Mouse (Mus musculus): Measurements from ENCODE around the gene Sp4. TPM values are rescaled to one million over a fixed set of nuclear protein-coding genes. Genes with fewer than 3 reads are reported as not detected.

Gene Sp4
- 9.8 and 10.5 TPM in 2 replicates for polyA plus RNA-seq (2014; fragmentation: Nextera tagmentation; extraction: Ambion mirVana)

GRCm38 (mm10) chr12:118301072-118301865 is at the start of gene Sp4:
Sp4 (minus strand) TSS chr12:118301440.
- Histone ChIP-seq H3K9me3 (ENCODE audit: control insufficient read depth, low read length) (no peaks in the 10 kb centered on the region), H3K27me3 (replicated peaks; ENCODE audit: control insufficient read depth, insufficient read depth, low read length) (no peaks in the 10 kb centered on the region), H3K27ac (ENCODE audit: low read depth, low read length) (peak within 1 kb of the TSS; percentile 97), H3K4me2 (peak within 1 kb of the TSS; percentile 89), H3K4me3 (ENCODE audit: low read depth, low read length) (peak within 1 kb of the TSS; percentile 82), H3K4me1 (replicated peaks; ENCODE audit: control insufficient read depth, insufficient read depth, low read length) (peaks cover 42% of the 10 kb centered on the region), H3K9ac (ENCODE audit: low read depth, low read length) (peak within 1 kb of the TSS; percentile 98), H3K36me3 (ENCODE audit: control insufficient read depth, insufficient read depth, low read length) (no peaks in the 10 kb centered on the region)
- ATAC-seq (replicated peaks; ENCODE audit: low FRiP score) (peak; percentile 81), DNase-seq (ENCODE audit: low spot score) (peak; percentile 93)
- WGBS = under 1% methylated on average over 61 of the region's 78 CpGs

GRCm38 (mm10) chr12:118339107-118339506 is 37.9 kb upstream of the Sp4 start:
- H3K4me3 ChIP-seq (ENCODE audit: low read depth, low read length) = no peak overlapping the region
- WGBS = 58% methylated on average over 2 of the region's 2 CpGs
- peaks cover 5% of the 10 kb centered on the region for H3K4me1 ChIP-seq (replicated peaks; ENCODE audit: control insufficient read depth, insufficient read depth, low read length)
- no peaks in the 10 kb centered on the region for H3K27me3 ChIP-seq (replicated peaks; ENCODE audit: control insufficient read depth, insufficient read depth, low read length)
- no peaks in the 10 kb centered on the region for H3K9me3 ChIP-seq (ENCODE audit: control insufficient read depth, low read length)
- no peak overlapping the region for H3K4me2 ChIP-seq
- no peak overlapping the region for H3K9ac ChIP-seq (ENCODE audit: low read depth, low read length)
- H3K27ac ChIP-seq (ENCODE audit: low read depth, low read length) = no peak overlapping the region
- no peaks in the 10 kb centered on the region for H3K36me3 ChIP-seq (ENCODE audit: control insufficient read depth, insufficient read depth, low read length)
- no peak for DNase-seq (ENCODE audit: low spot score)
- no peak for ATAC-seq (replicated peaks; ENCODE audit: low FRiP score)

DNA sequence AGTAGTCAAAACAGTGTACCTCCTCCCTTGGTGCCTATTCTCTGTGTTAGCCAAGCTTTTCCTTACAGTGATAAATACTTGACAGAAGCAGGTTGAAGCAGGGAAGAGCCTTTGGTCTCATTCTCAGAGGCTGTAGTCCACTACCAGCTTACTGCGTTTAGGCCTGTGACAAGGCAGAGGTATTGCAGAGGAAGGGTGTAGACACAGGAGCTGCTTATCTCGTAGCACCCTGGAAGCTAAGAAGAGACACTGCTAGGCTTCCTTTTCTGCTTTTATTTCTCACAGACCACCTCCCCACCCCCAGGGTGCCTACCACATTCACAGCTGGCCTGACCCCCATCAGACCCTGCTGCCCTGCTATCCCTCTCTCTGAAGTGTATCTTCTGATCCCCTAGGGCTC is 37.0 kb upstream of the Sp4 start:
- ATAC-seq (replicated peaks; ENCODE audit: low FRiP score) (peak; percentile 89), DNase-seq (ENCODE audit: low spot score) (no peak)
- WGBS = 45% methylated on average over 2 of the region's 2 CpGs
- Histone ChIP-seq H3K9ac (ENCODE audit: low read depth, low read length) (no peak overlapping the region), H3K4me2 (no peak overlapping the region), H3K9me3 (ENCODE audit: control insufficient read depth, low read length) (no peaks in the 10 kb centered on the region), H3K27me3 (replicated peaks; ENCODE audit: control insufficient read depth, insufficient read depth, low read length) (no peaks in the 10 kb centered on the region), H3K36me3 (ENCODE audit: control insufficient read depth, insufficient read depth, low read length) (no peaks in the 10 kb centered on the region), H3K4me1 (replicated peaks; ENCODE audit: control insufficient read depth, insufficient read depth, low read length) (peaks cover 5% of the 10 kb centered on the region), H3K27ac (ENCODE audit: low read depth, low read length) (no peak overlapping the region), H3K4me3 (ENCODE audit: low read depth, low read length) (no peak overlapping the region)

DNA sequence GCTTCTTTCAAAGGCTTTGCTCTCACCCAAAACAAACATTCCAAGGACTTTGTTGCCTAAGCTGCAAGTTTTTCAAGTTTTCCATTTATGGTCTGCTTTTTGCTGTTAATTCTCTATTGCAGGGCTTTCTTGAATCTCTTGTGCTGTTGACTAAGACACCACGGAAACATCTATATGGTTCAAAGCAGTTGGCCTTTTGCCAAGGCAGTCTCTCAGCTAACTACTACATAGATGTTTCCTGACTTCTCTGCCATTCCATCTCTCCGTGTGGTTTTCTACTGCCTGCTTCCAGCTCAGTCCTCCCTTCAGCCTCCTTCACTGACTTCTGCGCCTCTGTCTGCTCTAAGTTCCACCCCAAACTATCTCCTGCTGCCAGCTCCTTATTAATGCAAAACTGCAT is 36.1 kb upstream of the Sp4 start:
- Histone ChIP-seq H3K36me3 (ENCODE audit: control insufficient read depth, insufficient read depth, low read length) (no peaks in the 10 kb centered on the region), H3K9ac (ENCODE audit: low read depth, low read length) (no peak overlapping the region), H3K9me3 (ENCODE audit: control insufficient read depth, low read length) (no peaks in the 10 kb centered on the region), H3K27me3 (replicated peaks; ENCODE audit: control insufficient read depth, insufficient read depth, low read length) (no peaks in the 10 kb centered on the region), H3K4me1 (replicated peaks; ENCODE audit: control insufficient read depth, insufficient read depth, low read length) (peaks cover 5% of the 10 kb centered on the region), H3K4me2 (no peak overlapping the region), H3K4me3 (ENCODE audit: low read depth, low read length) (no peak overlapping the region), H3K27ac (ENCODE audit: low read depth, low read length) (no peak overlapping the region)
- ATAC-seq (replicated peaks; ENCODE audit: low FRiP score) (no peak), DNase-seq (ENCODE audit: low spot score) (no peak)
- 90% methylated on average over 3 of the region's 3 CpGs for WGBS

DNA sequence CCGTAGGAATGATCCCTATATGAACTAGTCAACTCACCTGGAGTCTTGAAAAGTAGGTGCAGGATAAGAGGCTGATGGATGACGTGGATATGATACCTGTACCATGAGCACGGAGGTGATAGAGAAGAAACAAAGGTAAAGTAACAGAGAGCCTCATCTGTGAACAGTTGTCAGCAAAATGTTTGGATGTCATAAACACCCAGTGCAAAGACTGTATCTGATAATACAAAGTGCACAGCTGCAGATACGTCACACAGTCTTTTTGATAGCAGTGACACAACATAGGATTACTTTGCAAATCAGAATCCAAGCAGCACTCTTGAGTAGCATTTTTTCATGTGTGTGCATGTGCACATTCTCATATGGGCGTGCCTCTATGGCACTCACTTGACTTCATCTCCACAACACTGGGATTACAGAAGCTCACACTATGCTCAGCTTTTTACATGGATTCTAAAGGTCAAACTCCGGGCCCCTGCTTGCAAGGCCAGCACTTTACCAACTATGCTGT is 27.6 kb upstream of the Sp4 start:
- WGBS = 80% methylated on average over 6 of the region's 6 CpGs
- H3K9me3 ChIP-seq (ENCODE audit: control insufficient read depth, low read length) = no peaks in the 10 kb centered on the region
- DNase-seq (ENCODE audit: low spot score) (no peak), ATAC-seq (replicated peaks; ENCODE audit: low FRiP score) (no peak)
- no peaks in the 10 kb centered on the region for H3K4me1 ChIP-seq (replicated peaks; ENCODE audit: control insufficient read depth, insufficient read depth, low read length)
- H3K4me2 ChIP-seq = no peak overlapping the region
- H3K36me3 ChIP-seq (ENCODE audit: control insufficient read depth, insufficient read depth, low read length) = no peaks in the 10 kb centered on the region
- H3K27me3 ChIP-seq (replicated peaks; ENCODE audit: control insufficient read depth, insufficient read depth, low read length) = no peaks in the 10 kb centered on the region
- no peak overlapping the region for H3K4me3 ChIP-seq (ENCODE audit: low read depth, low read length)
- H3K27ac ChIP-seq (ENCODE audit: low read depth, low read length) = no peak overlapping the region
- no peak overlapping the region for H3K9ac ChIP-seq (ENCODE audit: low read depth, low read length)

GRCm38 (mm10) chr12:118327566-118327965 is 26.3 kb upstream of the Sp4 start:
- 82% methylated on average over 2 of the region's 2 CpGs for WGBS
- no peaks in the 10 kb centered on the region for H3K9me3 ChIP-seq (ENCODE audit: control insufficient read depth, low read length)
- no peaks in the 10 kb centered on the region for H3K4me1 ChIP-seq (replicated peaks; ENCODE audit: control insufficient read depth, insufficient read depth, low read length)
- H3K36me3 ChIP-seq (ENCODE audit: control insufficient read depth, insufficient read depth, low read length) = no peaks in the 10 kb centered on the region
- DNase-seq (ENCODE audit: low spot score) = no peak
- ATAC-seq (replicated peaks; ENCODE audit: low FRiP score) = no peak
- H3K27ac ChIP-seq (ENCODE audit: low read depth, low read length) = no peak overlapping the region
- H3K27me3 ChIP-seq (replicated peaks; ENCODE audit: control insufficient read depth, insufficient read depth, low read length) = no peaks in the 10 kb centered on the region
- no peak overlapping the region for H3K4me3 ChIP-seq (ENCODE audit: low read depth, low read length)
- H3K4me2 ChIP-seq = no peak overlapping the region
- H3K9ac ChIP-seq (ENCODE audit: low read depth, low read length) = no peak overlapping the region

DNA sequence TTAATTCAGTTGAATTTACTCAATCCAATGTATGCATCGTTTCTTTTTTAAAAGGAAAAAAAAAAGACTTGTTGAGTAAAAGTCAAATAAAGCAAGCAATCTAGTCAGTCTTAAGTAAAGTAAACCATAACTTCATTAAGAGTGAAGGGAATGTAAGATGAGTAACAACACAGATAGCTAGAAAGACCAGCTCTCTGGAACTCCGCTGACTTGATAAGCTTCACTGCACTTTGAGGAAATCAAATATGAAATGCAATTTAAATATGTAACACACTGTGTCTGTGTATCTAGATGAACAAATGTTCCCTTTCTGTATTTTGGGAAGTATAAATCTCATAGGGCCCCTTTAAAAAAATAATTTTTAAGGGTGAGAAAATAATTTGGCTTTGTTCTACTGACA is 24.9 kb upstream of the Sp4 start:
- WGBS = 86% methylated on average over 2 of the region's 2 CpGs
- ATAC-seq (replicated peaks; ENCODE audit: low FRiP score) = no peak
- Histone ChIP-seq H3K4me3 (ENCODE audit: low read depth, low read length) (no peak overlapping the region), H3K27me3 (replicated peaks; ENCODE audit: control insufficient read depth, insufficient read depth, low read length) (no peaks in the 10 kb centered on the region), H3K9me3 (ENCODE audit: control insufficient read depth, low read length) (no peaks in the 10 kb centered on the region), H3K9ac (ENCODE audit: low read depth, low read length) (no peak overlapping the region), H3K27ac (ENCODE audit: low read depth, low read length) (no peak overlapping the region), H3K4me1 (replicated peaks; ENCODE audit: control insufficient read depth, insufficient read depth, low read length) (no peaks in the 10 kb centered on the region), H3K4me2 (no peak overlapping the region), H3K36me3 (ENCODE audit: control insufficient read depth, insufficient read depth, low read length) (no peaks in the 10 kb centered on the region)
- DNase-seq (ENCODE audit: low spot score) = no peak

- H3K4me3 ChIP-seq (ENCODE audit: low read depth, low read length) = no peak overlapping the region
- H3K9me3 ChIP-seq (ENCODE audit: control insufficient read depth, low read length) = no peaks in the 10 kb centered on the region
- no peak overlapping the region for H3K9ac ChIP-seq (ENCODE audit: low read depth, low read length)
- H3K27ac ChIP-seq (ENCODE audit: low read depth, low read length) = no peak overlapping the region
- no peaks in the 10 kb centered on the region for H3K4me1 ChIP-seq (replicated peaks; ENCODE audit: control insufficient read depth, insufficient read depth, low read length)
- DNase-seq (ENCODE audit: low spot score) (no peak), ATAC-seq (replicated peaks; ENCODE audit: low FRiP score) (no peak)
- H3K36me3 ChIP-seq (ENCODE audit: control insufficient read depth, insufficient read depth, low read length) = no peaks in the 10 kb centered on the region
- H3K4me2 ChIP-seq = no peak overlapping the region
- no peaks in the 10 kb centered on the region for H3K27me3 ChIP-seq (replicated peaks; ENCODE audit: control insufficient read depth, insufficient read depth, low read length)
These were observed 18.8 kb upstream of the Sp4 start for GRCm38 (mm10) chr12:118320076-118320475.

GRCm38 (mm10) chr12:118314477-118314845 is 13.2 kb upstream of the Sp4 start:
- no peak overlapping the region for H3K4me2 ChIP-seq
- no peak for ATAC-seq (replicated peaks; ENCODE audit: low FRiP score)

More at GRCm38 (mm10) chr12:118314477-118314845, 13.2 kb upstream of the Sp4 start:
- WGBS = 77% methylated on average over 2 of the region's 2 CpGs
- Histone ChIP-seq H3K9me3 (ENCODE audit: control insufficient read depth, low read length) (no peaks in the 10 kb centered on the region), H3K27me3 (replicated peaks; ENCODE audit: control insufficient read depth, insufficient read depth, low read length) (no peaks in the 10 kb centered on the region), H3K36me3 (ENCODE audit: control insufficient read depth, insufficient read depth, low read length) (no peaks in the 10 kb centered on the region), H3K27ac (ENCODE audit: low read depth, low read length) (no peak overlapping the region), H3K4me3 (ENCODE audit: low read depth, low read length) (no peak overlapping the region), H3K4me1 (replicated peaks; ENCODE audit: control insufficient read depth, insufficient read depth, low read length) (no peaks in the 10 kb centered on the region), H3K9ac (ENCODE audit: low read depth, low read length) (no peak overlapping the region)
- no peak for DNase-seq (ENCODE audit: low spot score)

All from liver, embryonic 11.5 days (tissue).